Comparison of ENCODE assay signal across 9 mouse cellular contexts in the genomic region with DNA sequence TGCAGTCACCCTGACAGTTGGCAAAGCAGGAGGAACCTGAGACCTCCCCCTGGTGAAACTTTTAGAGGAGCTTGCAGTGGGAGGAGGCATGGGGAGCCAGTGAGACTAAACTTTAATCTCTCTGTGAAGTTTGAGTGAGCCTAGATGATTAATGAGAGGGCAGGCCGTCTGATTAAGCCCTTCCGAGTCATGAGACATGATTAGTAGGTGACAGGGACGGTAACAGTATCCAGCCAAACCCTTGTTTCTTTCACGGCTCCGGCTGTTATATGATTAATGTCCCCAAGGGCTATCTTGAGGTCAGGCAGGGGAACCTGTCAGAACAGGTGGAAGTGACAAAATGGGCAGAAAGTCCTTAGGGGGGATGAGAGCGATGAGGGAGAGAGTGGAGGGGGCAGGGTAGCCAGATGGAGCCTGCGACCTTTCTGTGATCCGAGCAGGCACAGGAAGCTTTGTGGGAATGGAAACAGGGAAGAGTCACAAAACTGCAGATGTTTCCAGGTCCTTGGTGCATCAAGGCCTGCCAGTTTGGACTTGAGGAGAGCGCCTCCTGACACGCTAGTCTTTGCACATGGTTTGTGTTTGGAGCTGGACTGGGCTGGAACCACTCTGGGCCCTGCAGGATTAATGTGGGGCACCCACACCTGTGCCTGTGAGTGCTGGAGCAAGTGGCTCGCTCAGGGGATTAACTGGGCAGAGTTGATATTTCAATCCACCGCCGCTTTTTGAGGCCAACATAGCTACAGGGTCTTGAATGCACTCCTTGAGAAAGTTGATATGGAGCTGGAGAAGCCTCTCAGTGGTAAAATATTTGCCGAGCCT.
DNase-seq lines count a peak whose midpoint lies in the region; ATAC-seq and TF ChIP-seq lines count a peak whose summit lies in the region.
"Had no signal": no experiment of that assay in that cellular context is flagged by ENCODE, and none has a peak within 500 bp of the region (broad histone marks: within the 10 kb centered on the region; RNA-seq: fewer than 3 reads in every experiment).

No protein-coding gene starts in this region.

- no peaks in the 10 kb centered on the region for H3K27me3 ChIP-seq in intestine, embryonic 15.5 days (replicated peaks)
- no peaks in the 10 kb centered on the region for H3K27me3 ChIP-seq in intestine, embryonic 16.5 days (replicated peaks; ENCODE audit: control insufficient read depth, insufficient read depth, low read length)
- peaks cover 9% of the 10 kb centered on the region for H3K27me3 ChIP-seq in embryonic facial prominence, embryonic 10.5 days (replicated peaks; ENCODE audit: low read depth, poor library complexity, severe bottlenecking)
- H3K27me3 ChIP-seq in myocyte (ENCODE audit: control insufficient read depth, insufficient read depth, insufficient read length), result no peaks in the 10 kb centered on the region
- H3K27me3 ChIP-seq: liver, embryonic 13.5 days had no signal

- TF ChIP-seq CTCF in layer of hippocampus, adult 2 months (conservative IDR thresholded peaks at IDR 0.05), result no peak

- H3K9ac ChIP-seq in intestine, embryonic 15.5 days, result no peak overlapping the region
- no peak overlapping the region for H3K9ac ChIP-seq in intestine, embryonic 16.5 days (ENCODE audit: low read depth, low read length)
- H3K9ac ChIP-seq: liver, embryonic 13.5 days had no signal

- no peak overlapping the region for H3K4me3 ChIP-seq in intestine, embryonic 15.5 days (replicated peaks)
- H3K4me3 ChIP-seq in intestine, embryonic 16.5 days (ENCODE audit: low read length), result no peak overlapping the region
- no peak overlapping the region for H3K4me3 ChIP-seq in embryonic facial prominence, embryonic 10.5 days
- H3K4me3 ChIP-seq in myocyte, result no peak overlapping the region
- no peak overlapping the region for H3K4me3 ChIP-seq in layer of hippocampus, adult 2 months
- H3K4me3 ChIP-seq: liver, embryonic 13.5 days had no signal

- H3K27ac ChIP-seq in intestine, embryonic 15.5 days, result 0 out of 2 replicates have a peak overlapping the region, but pooled peaks have one; percentile 13
- no peak overlapping the region for H3K27ac ChIP-seq in intestine, embryonic 16.5 days (ENCODE audit: low read length)
- peak overlapping the region; percentile 64; the same call in 1 of the 2 replicates for H3K27ac ChIP-seq in embryonic facial prominence, embryonic 10.5 days (replicated peaks)
- no peak overlapping the region for H3K27ac ChIP-seq in layer of hippocampus, adult 2 months
- H3K27ac ChIP-seq: liver, embryonic 13.5 days had no signal

- peak; percentile 51 for DNase-seq in embryonic facial prominence, embryonic 10.5 days (ENCODE audit: low spot score)
- DNase-seq in kidney, adult 18-20 months, result peak; percentile 39
- DNase-seq in testis, postnatal 14 days (ENCODE audit: low spot score), result no peak
- DNase-seq in layer of hippocampus, adult 2 months (ENCODE audit: low spot score in 2 of 2), result no peak
- no peak for DNase-seq in spleen, postnatal 14 days (ENCODE audit: low spot score in 2 of 2)
- DNase-seq: liver, embryonic 13.5 days had no signal

- H3K36me3 ChIP-seq in intestine, embryonic 15.5 days, result no peaks in the 10 kb centered on the region
- H3K36me3 ChIP-seq in intestine, embryonic 16.5 days (ENCODE audit: control insufficient read depth, insufficient read depth, low read length), result no peaks in the 10 kb centered on the region
- no peaks in the 10 kb centered on the region for H3K36me3 ChIP-seq in embryonic facial prominence, embryonic 10.5 days (replicated peaks)
- no peaks in the 10 kb centered on the region for H3K36me3 ChIP-seq in myocyte (ENCODE audit: control insufficient read depth, insufficient read depth)
- H3K36me3 ChIP-seq: liver, embryonic 13.5 days had no signal

- H3K79me2 ChIP-seq in myocyte (ENCODE audit: control insufficient read depth, insufficient read depth), result no peaks in the 10 kb centered on the region

- no peak overlapping the region for H3K4me2 ChIP-seq in intestine, embryonic 15.5 days (replicated peaks)
- no peak overlapping the region for H3K4me2 ChIP-seq in intestine, embryonic 16.5 days (ENCODE audit: low read depth, low read length)
- H3K4me2 ChIP-seq in myocyte (ENCODE audit: low read depth), result peak overlapping the region; percentile 84
- H3K4me2 ChIP-seq: liver, embryonic 13.5 days had no signal

- H3ac ChIP-seq in myocyte (ENCODE audit: control insufficient read depth, insufficient read length), result no peak overlapping the region

- no peak for TF ChIP-seq POLR2A in myocyte (IDR thresholded peaks at IDR 0.05; ENCODE audit: insufficient read length, low read depth)

- H3K4me1 ChIP-seq in intestine, embryonic 15.5 days (replicated peaks), result peaks cover 10% of the 10 kb centered on the region; the same call in 1 of the 2 replicates
- peaks cover 17% of the 10 kb centered on the region for H3K4me1 ChIP-seq in intestine, embryonic 16.5 days (ENCODE audit: control insufficient read depth, insufficient read depth, low read length)
- H3K4me1 ChIP-seq in embryonic facial prominence, embryonic 10.5 days, result peaks cover 60% of the 10 kb centered on the region
- H3K4me1 ChIP-seq: liver, embryonic 13.5 days had no signal

- H3K9me3 ChIP-seq in intestine, embryonic 15.5 days, result no peaks in the 10 kb centered on the region
- no peaks in the 10 kb centered on the region for H3K9me3 ChIP-seq in intestine, embryonic 16.5 days (ENCODE audit: control insufficient read depth, low read length)
- H3K9me3 ChIP-seq in embryonic facial prominence, embryonic 10.5 days, result no peaks in the 10 kb centered on the region
- H3K9me3 ChIP-seq: liver, embryonic 13.5 days had no signal

- no peak for ATAC-seq in intestine, embryonic 15.5 days
- ATAC-seq in intestine, embryonic 16.5 days, result no peak

- 44% methylated on average over 14 of the region's 14 CpGs for WGBS in intestine, embryonic 15.5 days
- 46% methylated on average over 14 of the region's 14 CpGs for WGBS in intestine, embryonic 16.5 days
- 44% methylated on average over 14 of the region's 14 CpGs for WGBS in embryonic facial prominence, embryonic 10.5 days

TF ChIP-seq in myocyte, 11 proteins besides CTCF, POLR2A, EP300 and RAD21:
- TF ChIP-seq MYOD1 (IDR thresholded peaks at IDR 0.05; ENCODE audit: control insufficient read depth in 1 of 3, insufficient read length in 2 of 3, low read depth in 2 of 3) (peak; percentile 60 to 74 (median 74)), TCF3 (IDR thresholded peaks at IDR 0.05; ENCODE audit: insufficient read length, low read depth) (peak; percentile 32), MYOG (IDR thresholded peaks at IDR 0.05; ENCODE audit: control insufficient read depth in 1 of 3, insufficient read depth in 1 of 3, insufficient read length in 2 of 3, low read depth in 2 of 3) (peak in 2 of 3 experiments; percentile 56 to 79), TCF12 (IDR thresholded peaks at IDR 0.05; ENCODE audit: insufficient read depth, poor library complexity, severe bottlenecking) (peak; percentile 75), CEBPB (IDR thresholded peaks at IDR 0.05; ENCODE audit: insufficient read depth, poor library complexity, severe bottlenecking) (no peak)

Comparison
In these comparisons a context has a peak if more than half of its experiments do, and no peak if none do; other contexts are left out.
1. H3K27ac ChIP-seq: peak in intestine, embryonic 15.5 days (single experiment) and embryonic facial prominence, embryonic 10.5 days (single experiment); none in intestine, embryonic 16.5 days (single experiment) and layer of hippocampus, adult 2 months (single experiment).
2. DNase-seq: peak in embryonic facial prominence, embryonic 10.5 days (single experiment) and kidney, adult 18-20 months (single experiment); none in testis, postnatal 14 days (single experiment), layer of hippocampus, adult 2 months (0 of 2) and spleen, postnatal 14 days (0 of 2).